Mouse (Mus musculus): ENCODE results near the gene Npff.

GRCm38 (mm10) chr15:102562491-102562890, 37.7 kb upstream of the Npff start:
- TF ChIP-seq EP300 (optimal IDR thresholded peaks at IDR 0.05): no peak
- TF ChIP-seq CTCF (IDR thresholded peaks at IDR 0.05; ENCODE audit: low read depth): no peak

Measured in stomach, postnatal 0 days (tissue).